Mouse (Mus musculus): Measurements from ENCODE around the gene Hydin. TPM values are rescaled to one million over a fixed set of nuclear protein-coding genes. Genes with fewer than 3 reads are reported as not detected.

Hydin gene
- polyA plus RNA-seq, 2 experiments: 0.01 TPM; not detected in 1

- WGBS: 30% methylated on average over 6 of the region's 6 CpGs
- no peaks in the 10 kb centered on the region for H3K4me1 ChIP-seq (ENCODE audit: control insufficient read depth, insufficient read depth, low read length)
- TF ChIP-seq POLR2A (IDR thresholded peaks at IDR 0.05; ENCODE audit: borderline replicate concordance, extremely low read depth, insufficient read depth, insufficient read length): no peak
- H3K9me3 ChIP-seq (ENCODE audit: control insufficient read depth, low read length): no peaks in the 10 kb centered on the region
- no peak overlapping the region for H3K27ac ChIP-seq (replicated peaks; ENCODE audit: low read depth, low read length)
- peaks cover 29% of the 10 kb centered on the region; the same call in 1 of the 2 replicates for H3K36me3 ChIP-seq (ENCODE audit: control insufficient read depth, insufficient read depth, low read length)
- DNase-seq (ENCODE audit: low spot score): peak; percentile 62
- no peak overlapping the region for H3K9ac ChIP-seq (ENCODE audit: low read depth, low read length, severe bottlenecking)
- no peaks in the 10 kb centered on the region for H3K27me3 ChIP-seq (ENCODE audit: control insufficient read depth, insufficient read depth, low read length)
- no peak overlapping the region for H3K4me3 ChIP-seq (replicated peaks; ENCODE audit: low read length)
- ATAC-seq (ENCODE audit: low FRiP score, low read depth): peak; percentile 50; the same call in 1 of the 2 replicates
- no peak overlapping the region for H3K4me2 ChIP-seq (replicated peaks; ENCODE audit: low read depth, low read length, severe bottlenecking)
These were observed 379.3 kb downstream of the Hydin start for GRCm38 (mm10) chr8:110646064-110646463.

GRCm38 (mm10) chr8:110648577-110648976 is 381.8 kb downstream of the Hydin start:
- no peak overlapping the region for H3K9ac ChIP-seq (ENCODE audit: low read depth, low read length, severe bottlenecking)
- no peak for TF ChIP-seq POLR2A (IDR thresholded peaks at IDR 0.05; ENCODE audit: borderline replicate concordance, extremely low read depth, insufficient read depth, insufficient read length)
- WGBS: 91% methylated on average over 3 of the region's 3 CpGs
- DNase-seq (ENCODE audit: low spot score) (no peak), ATAC-seq (ENCODE audit: low FRiP score, low read depth) (no peak)
- no peak overlapping the region for H3K27ac ChIP-seq (replicated peaks; ENCODE audit: low read depth, low read length)
- no peaks in the 10 kb centered on the region for H3K27me3 ChIP-seq (ENCODE audit: control insufficient read depth, insufficient read depth, low read length)
- no peak overlapping the region for H3K4me3 ChIP-seq (replicated peaks; ENCODE audit: low read length)
- H3K4me2 ChIP-seq (replicated peaks; ENCODE audit: low read depth, low read length, severe bottlenecking): no peak overlapping the region
- no peaks in the 10 kb centered on the region for H3K4me1 ChIP-seq (ENCODE audit: control insufficient read depth, insufficient read depth, low read length)
- H3K36me3 ChIP-seq (ENCODE audit: control insufficient read depth, insufficient read depth, low read length): peaks cover 20% of the 10 kb centered on the region; the same call in 1 of the 2 replicates
- H3K9me3 ChIP-seq (ENCODE audit: control insufficient read depth, low read length): no peaks in the 10 kb centered on the region

- Histone ChIP-seq H3K9me3 (ENCODE audit: control insufficient read depth, low read length) (no peaks in the 10 kb centered on the region), H3K27ac (replicated peaks; ENCODE audit: low read depth, low read length) (no peak overlapping the region), H3K27me3 (ENCODE audit: control insufficient read depth, insufficient read depth, low read length) (no peaks in the 10 kb centered on the region), H3K4me2 (replicated peaks; ENCODE audit: low read depth, low read length, severe bottlenecking) (no peak overlapping the region), H3K36me3 (ENCODE audit: control insufficient read depth, insufficient read depth, low read length) (peaks cover 19% of the 10 kb centered on the region; the same call in 1 of the 2 replicates), H3K4me1 (ENCODE audit: control insufficient read depth, insufficient read depth, low read length) (no peaks in the 10 kb centered on the region), H3K4me3 (replicated peaks; ENCODE audit: low read length) (no peak overlapping the region), H3K9ac (ENCODE audit: low read depth, low read length, severe bottlenecking) (no peak overlapping the region)
- WGBS: 94% methylated on average over 6 of the region's 6 CpGs
- no peak for ATAC-seq (ENCODE audit: low FRiP score, low read depth)
- DNase-seq (ENCODE audit: low spot score): no peak
- TF ChIP-seq POLR2A (IDR thresholded peaks at IDR 0.05; ENCODE audit: borderline replicate concordance, extremely low read depth, insufficient read depth, insufficient read length): no peak
These were observed 382.5 kb downstream of the Hydin start for GRCm38 (mm10) chr8:110649286-110649685.

GRCm38 (mm10) chr8:110650838-110651237 is 384.1 kb downstream of the Hydin start:
- no peak overlapping the region for H3K9ac ChIP-seq (ENCODE audit: low read depth, low read length, severe bottlenecking)
- no peak for TF ChIP-seq POLR2A (IDR thresholded peaks at IDR 0.05; ENCODE audit: borderline replicate concordance, extremely low read depth, insufficient read depth, insufficient read length)
- H3K36me3 ChIP-seq (ENCODE audit: control insufficient read depth, insufficient read depth, low read length): peaks cover 16% of the 10 kb centered on the region; the same call in 1 of the 2 replicates
- 94% methylated on average over 9 of the region's 9 CpGs for WGBS
- no peak overlapping the region for H3K27ac ChIP-seq (replicated peaks; ENCODE audit: low read depth, low read length)
- DNase-seq (ENCODE audit: low spot score): no peak
- no peaks in the 10 kb centered on the region for H3K9me3 ChIP-seq (ENCODE audit: control insufficient read depth, low read length)
- no peaks in the 10 kb centered on the region for H3K27me3 ChIP-seq (ENCODE audit: control insufficient read depth, insufficient read depth, low read length)
- no peaks in the 10 kb centered on the region for H3K4me1 ChIP-seq (ENCODE audit: control insufficient read depth, insufficient read depth, low read length)
- no peak overlapping the region for H3K4me3 ChIP-seq (replicated peaks; ENCODE audit: low read length)
- no peak for ATAC-seq (ENCODE audit: low FRiP score, low read depth)
- H3K4me2 ChIP-seq (replicated peaks; ENCODE audit: low read depth, low read length, severe bottlenecking): no peak overlapping the region

GRCm38 (mm10) chr8:110651847-110652246 is 385.1 kb downstream of the Hydin start:
- H3K9me3 ChIP-seq (ENCODE audit: control insufficient read depth, low read length): no peaks in the 10 kb centered on the region
- H3K27ac ChIP-seq (replicated peaks; ENCODE audit: low read depth, low read length): no peak overlapping the region
- no peak for TF ChIP-seq POLR2A (IDR thresholded peaks at IDR 0.05; ENCODE audit: borderline replicate concordance, extremely low read depth, insufficient read depth, insufficient read length)
- DNase-seq (ENCODE audit: low spot score) (no peak), ATAC-seq (ENCODE audit: low FRiP score, low read depth) (no peak)
- WGBS: 78% methylated on average over 4 of the region's 4 CpGs
- H3K4me1 ChIP-seq (ENCODE audit: control insufficient read depth, insufficient read depth, low read length): no peaks in the 10 kb centered on the region
- peaks cover 15% of the 10 kb centered on the region; the same call in 1 of the 2 replicates for H3K36me3 ChIP-seq (ENCODE audit: control insufficient read depth, insufficient read depth, low read length)
- no peaks in the 10 kb centered on the region for H3K27me3 ChIP-seq (ENCODE audit: control insufficient read depth, insufficient read depth, low read length)
- no peak overlapping the region for H3K4me2 ChIP-seq (replicated peaks; ENCODE audit: low read depth, low read length, severe bottlenecking)
- H3K9ac ChIP-seq (ENCODE audit: low read depth, low read length, severe bottlenecking): no peak overlapping the region
- H3K4me3 ChIP-seq (replicated peaks; ENCODE audit: low read length): no peak overlapping the region
